Mouse (Mus musculus) forebrain, postnatal 0 days (tissue): ENCODE measurements around the gene Tmem234. TPM values are rescaled to one million over a fixed set of nuclear protein-coding genes. Genes with fewer than 3 reads are reported as not detected.

ENCODE experiments used
- ATAC-seq: fragments of 200-750 bp; cut with Nextera tagmentation; 2 replicates; pipeline ENCODE4 v1.8.0; 2017; ENCODE audit warnings: mild to moderate bottlenecking, moderate library complexity
- DNase-seq: peaks from one replicate; pipeline ENCODE4 v3.0.0-alpha.2; 2015
- H3K27ac ChIP-seq: fragments of 300-500 bp; sonication (generic); 2 replicates; pipeline ENCODE4 v1.5.1; 2014; ENCODE audit warnings: low read depth, mild to moderate bottlenecking, antibody characterized with exemption, low read length, moderate library complexity, mixed read lengths
- H3K27me3 ChIP-seq: fragments of 300-500 bp; sonication (generic); 2 replicates; pipeline ENCODE4 v1.6.1; 2014; ENCODE audit warnings: mild to moderate bottlenecking, low read length, mixed read lengths; ENCODE audit not compliant: insufficient read depth
- H3K36me3 ChIP-seq: fragments of 300-500 bp; sonication (generic); 2 replicates; pipeline ENCODE4 v1.6.1; 2014; ENCODE audit warnings: mild to moderate bottlenecking, moderate library complexity; ENCODE audit not compliant: insufficient read depth
- H3K4me1 ChIP-seq: fragments of 300-500 bp; sonication (generic); 2 replicates; pipeline ENCODE4 v1.6.1; 2014; ENCODE audit warnings: antibody characterized with exemption; ENCODE audit not compliant: insufficient read depth
- H3K4me2 ChIP-seq: fragments of 300-500 bp; sonication (generic); 2 replicates; pipeline ENCODE4 v1.6.1; 2014; ENCODE audit warnings: low read depth, mild to moderate bottlenecking, moderate library complexity
- H3K4me3 ChIP-seq: fragments of 300-500 bp; sonication (generic); 2 replicates; pipeline ENCODE4 v1.5.1; 2014; ENCODE audit warnings: low read depth, low read length, mixed read lengths
- H3K9ac ChIP-seq: fragments of 300-500 bp; sonication (generic); 2 replicates; pipeline ENCODE4 v1.6.1; 2014; ENCODE audit warnings: mild to moderate bottlenecking
- H3K9me3 ChIP-seq: fragments of 300-500 bp; sonication (generic); 2 replicates; pipeline ENCODE4 v1.6.1; 2016; ENCODE audit warnings: low read length
- CTCF ChIP-seq: sonication (generic); IDR thresholded peaks from 2 replicates; pipeline ENCODE4 v1.5.1; 2016; ENCODE audit warnings: antibody characterized with exemption, control low read depth, low read depth
- WGBS: fragments of 180-500 bp; shearing (Covaris S2); extraction: QIAGEN DNeasy Blood & Tissue Kit; methylation state at CpG from one replicate; pipeline ENCODE4 v1.1.7; 2014; 5-methylcytosine and 5-hydroxymethylcytosine counted together
- polyA plus RNA-seq: library from polyadenylated mRNA; unstranded; fragments of >200 nt; fragmentation: Nextera tagmentation; extraction: Ambion mirVana; gene quantifications from 2 replicates; pipeline ENCODE4 v1.2.1, GENCODE M21; 2015
- total RNA-seq: library from RNA; depleted of rRNA; stranded (reverse); fragments of >200 nt; gene quantifications from 2 replicates; pipeline ENCODE4 v1.2.3, GENCODE M21; 2014

The Tmem234 gene
- total and polyA plus RNA-seq, 2 experiments from 2014 or later: 155 to 218 TPM

DNA sequence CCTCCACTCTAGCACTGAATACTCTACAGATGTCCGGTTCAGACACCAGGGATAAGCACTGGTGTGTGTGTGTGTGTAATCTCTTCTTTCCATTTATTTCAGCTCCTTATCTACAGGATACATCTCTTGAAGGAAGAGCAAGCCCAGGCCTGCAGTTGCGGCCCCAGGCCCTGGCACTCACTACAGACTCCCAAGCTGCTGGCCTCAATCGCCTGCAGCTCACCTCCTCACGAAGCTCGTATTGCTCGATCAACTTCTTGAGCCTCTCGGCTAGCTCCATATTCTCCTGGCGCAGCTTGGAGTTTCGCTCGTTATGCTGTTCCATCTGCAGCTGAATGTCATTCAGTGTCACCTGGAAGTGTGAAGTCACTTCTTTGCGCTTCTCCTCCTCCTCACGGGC is 31.4 kb downstream of the Tmem234 start:
- no peak for ATAC-seq
- 84% methylated on average over 12 of the region's 12 CpGs for WGBS
- H3K9me3 ChIP-seq: no peaks in the 10 kb centered on the region

DNA sequence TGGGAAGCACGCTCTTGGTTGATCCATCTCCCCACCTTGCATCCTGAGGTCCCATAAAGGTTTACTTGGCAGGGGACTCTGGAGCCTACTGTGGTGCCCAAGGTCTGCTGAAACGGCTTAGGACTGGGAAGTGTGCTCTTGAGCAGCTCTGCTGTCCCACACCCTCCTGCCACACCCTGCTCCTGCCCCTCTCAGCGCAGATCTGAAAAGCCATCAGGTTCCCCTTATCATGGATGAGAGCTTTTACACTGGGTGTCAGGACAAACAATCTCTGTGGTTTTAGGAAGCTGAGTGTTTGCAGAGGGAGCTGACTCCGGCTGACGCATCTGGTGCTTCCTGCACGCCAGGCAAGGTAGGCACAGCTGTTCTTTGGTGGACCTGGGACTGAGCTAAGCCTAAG is 33.4 kb downstream of the Tmem234 start:
- H3K27ac ChIP-seq: no peak overlapping the region
- no peak for TF ChIP-seq CTCF
- WGBS: 96% methylated on average over 6 of the region's 6 CpGs
- no peak for DNase-seq
- no peaks in the 10 kb centered on the region for H3K9me3 ChIP-seq
- H3K4me1 ChIP-seq: no peaks in the 10 kb centered on the region
- no peak for ATAC-seq
- H3K36me3 ChIP-seq: peaks cover 82% of the 10 kb centered on the region
- H3K27me3 ChIP-seq: no peaks in the 10 kb centered on the region
- no peak overlapping the region for H3K9ac ChIP-seq
- no peak overlapping the region for H3K4me2 ChIP-seq
- no peak overlapping the region for H3K4me3 ChIP-seq

More for the DNA sequence above, 31.4 kb downstream of the Tmem234 start:
- DNase-seq: no peak
- no peaks in the 10 kb centered on the region for H3K27me3 ChIP-seq
- H3K36me3 ChIP-seq: peaks cover 86% of the 10 kb centered on the region
- no peaks in the 10 kb centered on the region for H3K4me1 ChIP-seq
- no peak for TF ChIP-seq CTCF
- H3K4me2 ChIP-seq: no peak overlapping the region
- no peak overlapping the region for H3K9ac ChIP-seq
- H3K27ac ChIP-seq: no peak overlapping the region
- H3K4me3 ChIP-seq: no peak overlapping the region

DNA sequence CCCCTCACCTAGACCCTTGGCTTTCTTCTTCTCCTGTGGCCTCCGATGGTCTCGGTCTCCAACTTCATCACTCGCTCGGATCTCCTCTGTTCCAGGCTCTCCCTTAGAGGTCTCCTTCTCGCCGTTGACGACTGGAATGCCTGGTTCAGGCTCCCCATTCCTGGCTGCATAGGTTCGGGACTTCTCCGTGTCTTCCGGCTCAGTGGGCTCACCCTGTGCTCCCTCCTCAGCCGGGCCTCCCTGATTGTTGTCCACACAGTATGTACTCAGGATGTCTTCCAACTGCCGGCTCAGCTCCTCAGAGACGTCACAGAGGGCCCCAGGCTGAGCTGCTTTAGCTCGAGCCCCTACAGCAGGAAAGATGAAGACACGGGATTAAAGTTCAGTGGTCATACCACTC is 38.8 kb downstream of the Tmem234 start:
- Histone ChIP-seq H3K4me1 (peaks cover 7% of the 10 kb centered on the region; the same call in 1 of the 2 replicates), H3K4me3 (no peak overlapping the region)

GRCm38 (mm10) chr4:129640101-129640637 is 39.7 kb downstream of the Tmem234 start:
- ATAC-seq: no peak

More for the DNA sequence above, 38.8 kb downstream of the Tmem234 start:
- no peak for TF ChIP-seq CTCF
- DNase-seq: no peak
- H3K27ac ChIP-seq: no peak overlapping the region
- 83% methylated on average over 15 of the region's 15 CpGs for WGBS
- H3K27me3 ChIP-seq: no peaks in the 10 kb centered on the region
- H3K36me3 ChIP-seq: peaks cover 32% of the 10 kb centered on the region
- no peaks in the 10 kb centered on the region for H3K9me3 ChIP-seq
- H3K9ac ChIP-seq: no peak overlapping the region
- ATAC-seq: no peak
- H3K4me2 ChIP-seq: peak overlapping the region; percentile 72; the same call in 1 of the 2 replicates

GRCm38 (mm10) chr4:129640638-129641467 is 40.4 kb downstream of the Tmem234 start, which contains the start of gene Txlna:
Txlna (minus strand) TSS chr4:129641065.
- Histone ChIP-seq H3K9ac (peak within 1 kb of the TSS; percentile 69), H3K27me3 (no peaks in the 10 kb centered on the region), H3K9me3 (no peaks in the 10 kb centered on the region), H3K4me1 (peaks cover 7% of the 10 kb centered on the region; the same call in 1 of the 2 replicates), H3K36me3 (peaks cover 37% of the 10 kb centered on the region), H3K27ac (peak within 1 kb of the TSS; percentile 89), H3K4me3 (peak within 1 kb of the TSS; percentile 53), H3K4me2 (peak within 1 kb of the TSS; percentile 72)
- TF ChIP-seq CTCF: no peak
- DNase-seq (peak; percentile 100), ATAC-seq (peak; percentile 97)
- WGBS: under 1% methylated on average over 60 of the region's 60 CpGs

More at GRCm38 (mm10) chr4:129640101-129640637, 39.7 kb downstream of the Tmem234 start:
- H3K9ac ChIP-seq: peak overlapping the region; percentile 69
- 4% methylated on average over 17 of the region's 17 CpGs for WGBS
- H3K4me3 ChIP-seq: peak overlapping the region; percentile 53
- peak overlapping the region; percentile 89 for H3K27ac ChIP-seq
- peaks cover 7% of the 10 kb centered on the region; the same call in 1 of the 2 replicates for H3K4me1 ChIP-seq
- H3K27me3 ChIP-seq: no peaks in the 10 kb centered on the region
- H3K36me3 ChIP-seq: peaks cover 34% of the 10 kb centered on the region
- no peak for TF ChIP-seq CTCF
- H3K4me2 ChIP-seq: peak overlapping the region; percentile 72
- no peak for DNase-seq
- H3K9me3 ChIP-seq: no peaks in the 10 kb centered on the region

GRCm38 (mm10) chr4:129641756-129642155 is 41.3 kb downstream of the Tmem234 start:
- H3K4me3 ChIP-seq: no peak overlapping the region; the same call in 1 of the 2 replicates

GRCm38 (mm10) chr4:129645204-129645603 is 44.7 kb downstream of the Tmem234 start:
- no peak overlapping the region for H3K27ac ChIP-seq
- no peaks in the 10 kb centered on the region for H3K27me3 ChIP-seq
- H3K9ac ChIP-seq: no peak overlapping the region
- WGBS: 94% methylated on average over 6 of the region's 6 CpGs
- H3K4me2 ChIP-seq: no peak overlapping the region
- ATAC-seq (no peak), DNase-seq (no peak)
- no peaks in the 10 kb centered on the region for H3K4me1 ChIP-seq
- peaks cover 49% of the 10 kb centered on the region for H3K36me3 ChIP-seq
- H3K4me3 ChIP-seq: no peak overlapping the region
- TF ChIP-seq CTCF: no peak
- no peaks in the 10 kb centered on the region for H3K9me3 ChIP-seq

More at GRCm38 (mm10) chr4:129641756-129642155, 41.3 kb downstream of the Tmem234 start:
- WGBS: 28% methylated on average over 5 of the region's 5 CpGs
- H3K27ac ChIP-seq: no peak overlapping the region
- DNase-seq: peak; percentile 23
- H3K4me2 ChIP-seq: peak overlapping the region; percentile 72; the same call in 1 of the 2 replicates
- no peaks in the 10 kb centered on the region for H3K9me3 ChIP-seq
- H3K27me3 ChIP-seq: no peaks in the 10 kb centered on the region
- peaks cover 7% of the 10 kb centered on the region; the same call in 1 of the 2 replicates for H3K4me1 ChIP-seq
- H3K9ac ChIP-seq: no peak overlapping the region
- H3K36me3 ChIP-seq: peaks cover 32% of the 10 kb centered on the region
- no peak for TF ChIP-seq CTCF
- ATAC-seq: no peak
